Mouse (Mus musculus) midbrain, embryonic 16.5 days (tissue): ENCODE measurements around the gene Ptges. TPM values are rescaled to one million over a fixed set of nuclear protein-coding genes. Genes with fewer than 3 reads are reported as not detected.

Experiments
- ATAC-seq: fragments of 200-750 bp; cut with Nextera tagmentation; 2 replicates; pipeline ENCODE4 v1.8.0; 2017; ENCODE audit warnings: moderate TSS enrichment
- H3K27ac ChIP-seq: fragments of 300-500 bp; sonication (generic); 2 replicates; pipeline ENCODE4 v1.5.1; 2014; ENCODE audit warnings: mild to moderate bottlenecking, low read length, mixed read lengths
- H3K27me3 ChIP-seq: fragments of 300-500 bp; sonication (generic); 2 replicates; pipeline ENCODE4 v1.6.1; 2014; ENCODE audit warnings: low read depth, low read length, mixed read lengths; ENCODE audit not compliant: control insufficient read depth, insufficient read depth
- H3K36me3 ChIP-seq: fragments of 300-500 bp; sonication (generic); 2 replicates; pipeline ENCODE4 v1.6.1; 2014; ENCODE audit warnings: mild to moderate bottlenecking, low read length, moderate library complexity, mixed read lengths; ENCODE audit not compliant: control insufficient read depth, insufficient read depth
- H3K4me1 ChIP-seq: fragments of 300-500 bp; sonication (generic); 2 replicates; pipeline ENCODE4 v1.6.1; 2014; ENCODE audit warnings: mild to moderate bottlenecking, low read length, mixed read lengths; ENCODE audit not compliant: control insufficient read depth, insufficient read depth
- H3K4me2 ChIP-seq: fragments of 300-500 bp; sonication (generic); 2 replicates; pipeline ENCODE4 v1.6.1; 2014; ENCODE audit warnings: mild to moderate bottlenecking, low read length, mixed read lengths
- H3K4me3 ChIP-seq: fragments of 300-500 bp; sonication (generic); 2 replicates; pipeline ENCODE4 v1.5.1; 2014; ENCODE audit warnings: low read depth, mild to moderate bottlenecking, low read length, moderate library complexity, mixed read lengths
- H3K9ac ChIP-seq: fragments of 300-500 bp; sonication (generic); 2 replicates; pipeline ENCODE4 v1.6.1; 2014; ENCODE audit warnings: low read depth, low read length, mixed read lengths
- H3K9me3 ChIP-seq: fragments of 300-500 bp; sonication (generic); replicated peaks from 2 replicates; pipeline ENCODE4 v1.6.1; 2014; ENCODE audit warnings: mild to moderate bottlenecking, low read length, mixed read lengths; ENCODE audit not compliant: control insufficient read depth, poor library complexity, severe bottlenecking
- WGBS: fragments of 180-500 bp; shearing (Covaris S2); extraction: QIAGEN DNeasy Blood & Tissue Kit; methylation state at CpG from one replicate; pipeline ENCODE4 v1.1.7; 2014; 5-methylcytosine and 5-hydroxymethylcytosine counted together
- polyA plus RNA-seq: library from polyadenylated mRNA; unstranded; fragments of >200 nt; fragmentation: Nextera tagmentation; extraction: Ambion mirVana; gene quantifications from 2 replicates; pipeline ENCODE4 v1.2.1, GENCODE M21; 2015

Gene Ptges
- polyA plus RNA-seq: 5.1 and 5.2 TPM in 2 replicates

DNA sequence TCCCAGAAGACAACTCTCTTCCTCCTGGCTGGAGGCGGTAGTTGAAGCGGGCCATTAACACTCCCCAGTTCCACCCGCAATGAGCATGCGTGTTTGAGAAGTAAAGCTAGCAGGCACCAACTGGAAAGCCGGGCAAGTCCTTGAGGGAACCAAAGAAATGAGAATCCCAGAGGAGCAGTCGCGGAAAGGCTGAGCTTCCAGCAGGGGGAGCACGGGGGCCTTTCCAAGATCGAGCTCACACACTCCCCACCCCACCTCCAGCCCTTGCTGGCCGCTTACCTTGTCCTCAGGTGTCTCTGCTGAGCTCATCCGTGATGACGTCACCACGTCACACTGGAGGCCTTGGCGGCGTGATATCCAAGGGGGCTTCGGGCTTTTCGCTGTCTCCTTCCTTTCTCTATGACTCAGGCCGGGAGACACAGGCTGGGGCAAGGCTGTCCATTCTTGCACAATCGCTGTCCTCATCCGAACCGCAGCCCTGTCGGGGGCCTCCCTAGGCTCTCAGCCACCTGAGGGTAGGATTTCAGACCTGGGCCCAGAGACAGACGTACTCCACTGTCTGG lies at the start of gene Ptges:
Gene Ptges (minus strand): TSS at position 381 of the 563 bp plus-strand sequence.
- peak; percentile 82 for ATAC-seq
- H3K4me3 ChIP-seq: peak within 1 kb of the TSS; percentile 37
- peak within 1 kb of the TSS; percentile 72 for H3K9ac ChIP-seq
- peaks cover 7% of the 10 kb centered on the region for H3K4me1 ChIP-seq
- 2% methylated on average over 23 of the region's 23 CpGs for WGBS
- peak within 1 kb of the TSS; percentile 71 for H3K27ac ChIP-seq
- H3K4me2 ChIP-seq: peak within 1 kb of the TSS; percentile 83
- H3K36me3 ChIP-seq: no peaks in the 10 kb centered on the region
- H3K27me3 ChIP-seq: no peaks in the 10 kb centered on the region
- no peaks in the 10 kb centered on the region for H3K9me3 ChIP-seq

DNA sequence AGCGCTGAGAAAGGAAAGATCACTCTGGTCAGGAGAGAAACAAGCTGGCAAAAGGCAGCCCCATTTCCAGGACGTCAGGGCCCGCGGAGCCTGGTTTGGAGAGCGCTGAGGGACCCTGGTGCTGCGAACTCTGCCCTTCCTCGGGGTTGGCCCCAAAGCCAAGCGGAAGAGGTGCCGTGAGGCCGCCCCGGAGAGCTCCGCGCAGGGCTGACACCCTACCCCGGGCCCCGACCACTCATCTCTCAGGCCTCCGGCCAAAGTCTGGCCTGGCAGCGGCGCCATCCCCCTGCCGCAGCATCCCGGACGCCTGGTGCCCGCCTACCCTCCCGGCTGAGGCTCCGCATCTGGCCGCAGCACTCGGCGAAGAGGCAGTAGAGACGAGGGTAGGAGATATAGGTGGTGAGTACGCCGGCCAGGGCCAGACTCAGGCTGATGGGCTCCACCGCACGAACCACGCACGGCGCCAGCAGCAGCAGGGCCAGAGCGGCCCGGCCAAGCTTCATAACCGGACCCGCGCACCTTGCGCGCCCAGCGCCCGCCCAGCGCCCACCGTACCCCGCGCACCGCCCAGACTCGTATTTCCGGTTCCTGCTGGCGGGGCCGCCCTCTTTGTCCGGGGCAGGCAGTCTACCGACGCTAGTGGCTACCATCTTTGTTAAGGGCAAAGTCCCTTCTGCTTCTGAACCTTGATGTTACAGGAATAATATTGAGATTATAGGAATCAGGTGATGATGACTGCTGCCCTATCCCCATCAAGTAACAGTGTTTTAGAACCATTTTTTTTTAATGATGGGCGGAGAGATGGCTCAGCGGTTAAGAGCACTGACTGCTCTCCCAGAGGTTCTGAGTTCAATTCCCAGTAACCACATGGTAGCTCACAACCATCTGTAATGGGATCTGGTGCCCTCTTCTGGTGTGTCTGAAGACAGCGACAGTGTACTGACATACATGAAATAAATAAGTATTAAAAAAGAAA lies 38.0 kb upstream of the Ptges start, which contains the start of gene Tor1a:
Gene Tor1a (minus strand): TSS at position 582 of the 976 bp plus-strand sequence.
- Histone ChIP-seq H3K4me2 (peak within 1 kb of the TSS; percentile 90), H3K36me3 (peaks cover 8% of the 10 kb centered on the region), H3K4me1 (peaks cover 12% of the 10 kb centered on the region), H3K27me3 (no peaks in the 10 kb centered on the region), H3K9ac (peak within 1 kb of the TSS; percentile 72), H3K27ac (peak within 1 kb of the TSS; percentile 61), H3K4me3 (peak within 1 kb of the TSS; percentile 74), H3K9me3 (no peaks in the 10 kb centered on the region)
- WGBS: 2% methylated on average over 47 of the region's 59 CpGs
- ATAC-seq: peak; percentile 94

DNA sequence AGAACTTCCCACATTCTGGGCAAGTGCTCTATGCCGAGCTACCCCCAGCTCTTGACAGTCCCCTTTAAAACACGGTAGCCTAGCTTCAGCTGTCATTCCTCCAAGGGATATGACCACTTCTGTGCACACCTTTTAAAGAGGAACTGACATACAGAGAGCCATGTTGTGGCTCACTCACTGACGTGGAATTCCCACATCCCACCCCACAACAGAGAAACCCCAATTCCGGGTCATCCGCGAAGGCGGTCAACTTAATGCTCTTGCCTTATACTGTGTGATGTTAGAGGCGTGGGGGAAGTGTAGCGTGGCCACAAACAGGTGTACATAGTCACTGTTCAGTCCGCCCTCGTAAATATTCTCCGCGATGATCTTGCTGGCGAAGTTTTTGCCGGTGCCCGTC lies 37.2 kb upstream of the Ptges start:
- WGBS: 21% methylated on average over 16 of the region's 16 CpGs
- Histone ChIP-seq H3K27me3 (no peaks in the 10 kb centered on the region), H3K9me3 (no peaks in the 10 kb centered on the region), H3K27ac (no peak overlapping the region; the same call in 1 of the 2 replicates), H3K4me3 (peak overlapping the region; percentile 74), H3K9ac (peak overlapping the region; percentile 72), H3K4me1 (peaks cover 12% of the 10 kb centered on the region), H3K4me2 (peak overlapping the region; percentile 90), H3K36me3 (peaks cover 14% of the 10 kb centered on the region)
- peak; percentile 7; the same call in 1 of the 2 replicates for ATAC-seq

DNA sequence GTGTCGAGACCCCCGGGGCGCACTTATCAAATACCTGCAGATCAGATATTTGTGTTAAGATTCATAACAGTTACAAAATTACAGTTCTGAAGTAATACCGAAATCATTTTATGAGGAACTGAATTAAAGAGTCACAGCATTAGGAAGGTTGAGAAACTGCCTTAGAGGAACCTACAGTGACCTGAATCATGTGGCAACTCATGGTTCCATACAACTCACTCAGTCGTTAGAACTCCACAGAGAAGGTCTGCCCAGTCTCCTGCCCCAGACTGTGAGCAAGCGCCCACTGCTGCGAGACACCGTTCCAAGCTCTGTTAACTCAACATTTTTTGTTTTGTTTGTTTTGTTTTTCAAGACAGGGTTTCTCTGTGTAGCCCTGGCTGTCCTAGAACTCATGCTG lies 36.0 kb upstream of the Ptges start:
- 91% methylated on average over 8 of the region's 8 CpGs for WGBS
- no peak for ATAC-seq
- no peak overlapping the region for H3K9ac ChIP-seq
- H3K27me3 ChIP-seq: no peaks in the 10 kb centered on the region
- no peaks in the 10 kb centered on the region for H3K9me3 ChIP-seq
- no peak overlapping the region for H3K27ac ChIP-seq
- H3K4me2 ChIP-seq: no peak overlapping the region
- H3K4me1 ChIP-seq: peaks cover 12% of the 10 kb centered on the region
- peaks cover 24% of the 10 kb centered on the region for H3K36me3 ChIP-seq
- no peak overlapping the region for H3K4me3 ChIP-seq

DNA sequence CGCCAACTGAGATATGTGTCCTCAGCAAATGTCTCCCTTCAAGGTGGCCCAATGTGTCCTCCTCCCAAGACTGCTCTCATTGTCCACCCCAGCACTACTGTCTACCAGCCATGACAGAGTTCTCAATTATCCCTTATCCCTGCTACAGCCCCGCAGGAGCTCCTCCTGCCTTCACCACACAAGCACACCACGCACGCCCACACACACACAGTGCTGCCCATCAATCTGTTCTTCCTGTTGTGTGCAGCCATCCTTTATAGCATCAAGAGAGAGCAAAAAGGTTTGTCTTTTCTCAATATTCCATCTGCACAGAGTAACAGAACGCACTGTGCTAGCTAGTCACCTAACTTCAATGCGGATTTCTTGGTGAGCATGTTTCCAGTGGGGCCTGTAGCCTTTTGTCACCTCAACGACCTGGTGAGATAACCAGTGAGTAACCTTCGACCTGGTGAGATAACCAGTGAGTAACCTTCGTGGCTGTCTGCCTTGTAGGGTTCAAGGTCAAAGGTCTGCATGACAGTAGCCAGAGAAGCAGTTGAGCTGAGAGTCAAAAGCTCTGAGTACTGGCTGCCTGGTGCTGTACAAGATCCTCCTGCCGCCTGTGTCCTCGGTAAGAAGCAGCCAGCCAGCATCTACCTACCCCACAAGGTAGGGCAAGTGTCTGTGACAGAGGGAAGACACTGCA lies 33.0 kb upstream of the Ptges start:
- H3K36me3 ChIP-seq: peaks cover 37% of the 10 kb centered on the region
- H3K4me2 ChIP-seq: no peak overlapping the region
- peaks cover 12% of the 10 kb centered on the region for H3K4me1 ChIP-seq
- WGBS: 93% methylated on average over 11 of the region's 11 CpGs
- no peak overlapping the region for H3K27ac ChIP-seq
- H3K4me3 ChIP-seq: no peak overlapping the region
- H3K9me3 ChIP-seq: no peaks in the 10 kb centered on the region
- no peak for ATAC-seq
- H3K9ac ChIP-seq: no peak overlapping the region
- no peaks in the 10 kb centered on the region for H3K27me3 ChIP-seq

DNA sequence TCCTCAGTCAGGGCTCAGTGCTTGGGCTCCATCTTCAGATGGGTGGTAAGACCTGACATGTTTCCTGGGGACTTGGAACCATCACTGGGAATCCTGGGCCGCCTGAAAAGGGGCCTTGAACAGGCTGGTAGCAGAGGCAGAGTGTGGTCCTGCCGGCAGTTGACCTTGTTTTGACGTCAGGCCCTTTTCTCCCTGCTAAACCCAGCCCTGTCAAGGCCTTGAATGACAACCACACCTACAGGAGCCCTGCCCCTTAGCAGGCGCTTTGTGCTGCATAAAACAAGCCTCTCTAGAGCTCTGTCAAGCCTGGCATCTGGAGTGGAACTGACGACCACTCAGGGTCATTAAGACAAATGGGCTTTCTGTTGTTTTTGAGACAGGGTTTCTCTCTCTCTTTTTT lies 30.2 kb upstream of the Ptges start:
- Histone ChIP-seq H3K36me3 (peaks cover 46% of the 10 kb centered on the region), H3K4me1 (peaks cover 1% of the 10 kb centered on the region), H3K27ac (no peak overlapping the region), H3K9me3 (no peaks in the 10 kb centered on the region), H3K4me2 (no peak overlapping the region), H3K9ac (no peak overlapping the region), H3K4me3 (no peak overlapping the region), H3K27me3 (no peaks in the 10 kb centered on the region)
- 55% methylated on average over 5 of the region's 5 CpGs for WGBS
- ATAC-seq: no peak

DNA sequence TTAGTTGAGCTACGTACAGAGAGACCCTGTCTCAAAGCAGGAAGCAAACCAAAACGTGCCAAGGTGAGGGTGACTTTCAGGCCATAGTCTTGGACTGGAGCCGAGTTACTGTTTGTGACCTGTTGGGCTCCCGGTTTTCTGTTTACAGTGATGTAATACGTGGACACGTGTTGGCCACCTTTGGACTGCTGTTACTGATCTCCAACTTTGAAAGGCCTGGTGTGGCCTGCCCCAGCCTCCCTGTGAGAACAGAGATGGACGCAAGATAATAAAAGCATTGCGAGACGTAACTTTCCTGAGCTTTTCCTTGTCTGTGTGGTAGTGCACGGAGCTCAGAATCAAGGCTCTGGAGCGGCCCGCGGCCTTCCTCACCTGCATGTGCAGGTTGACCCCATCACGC lies 29.1 kb upstream of the Ptges start:
- Histone ChIP-seq H3K9me3 (no peaks in the 10 kb centered on the region), H3K4me1 (peaks cover 13% of the 10 kb centered on the region), H3K27ac (no peak overlapping the region), H3K9ac (no peak overlapping the region), H3K4me3 (no peak overlapping the region), H3K36me3 (peaks cover 46% of the 10 kb centered on the region), H3K4me2 (no peak overlapping the region), H3K27me3 (no peaks in the 10 kb centered on the region)
- no peak for ATAC-seq
- WGBS: 92% methylated on average over 14 of the region's 14 CpGs

DNA sequence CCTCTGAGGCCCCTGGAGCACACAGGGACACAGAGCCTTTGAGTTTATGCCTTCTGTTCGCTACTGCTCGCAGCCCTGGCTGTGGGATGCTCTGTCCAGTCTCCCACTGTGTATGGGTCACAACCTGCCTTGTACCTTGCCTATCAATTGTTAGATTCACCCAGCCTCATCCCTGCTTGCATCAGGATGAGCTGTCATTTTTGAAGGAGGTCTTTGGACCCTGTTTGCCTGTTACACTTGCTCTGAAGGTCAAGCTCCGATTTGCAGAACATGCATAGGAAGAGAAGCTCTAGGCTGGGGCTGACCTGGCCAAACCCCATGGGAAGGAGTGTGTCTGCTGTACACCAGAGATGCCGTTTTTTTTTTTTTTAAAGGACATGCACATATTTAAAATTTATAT lies 27.8 kb upstream of the Ptges start:
- H3K9ac ChIP-seq: no peak overlapping the region
- H3K4me3 ChIP-seq: no peak overlapping the region
- H3K27ac ChIP-seq: no peak overlapping the region
- H3K9me3 ChIP-seq: no peaks in the 10 kb centered on the region
- H3K36me3 ChIP-seq: peaks cover 39% of the 10 kb centered on the region
- no peak overlapping the region for H3K4me2 ChIP-seq
- H3K27me3 ChIP-seq: no peaks in the 10 kb centered on the region
- no peak for ATAC-seq
- peaks cover 16% of the 10 kb centered on the region for H3K4me1 ChIP-seq
- WGBS: 83% methylated on average over 4 of the region's 4 CpGs
